Mouse (Mus musculus): Measurements from ENCODE around the gene Cdhr2. TPM values are rescaled to one million over a fixed set of nuclear protein-coding genes. Genes with fewer than 3 reads are reported as not detected.

Cdhr2 gene
- total and polyA plus RNA-seq, 3 experiments = not detected

- Histone ChIP-seq H3K9me3 (replicated peaks; ENCODE audit: insufficient read depth, low read length) (no peaks in the 10 kb centered on the region), H3K9ac (ENCODE audit: control insufficient read depth, low read depth, low read length, poor library complexity, severe bottlenecking) (no peak overlapping the region), H3K4me1 (ENCODE audit: control insufficient read depth in 1 of 2, insufficient read depth in 2 of 2, low read length in 2 of 2) (no peaks in the 10 kb centered on the region), H3K36me3 (ENCODE audit: control insufficient read depth in 1 of 2, insufficient read depth in 2 of 2, low read length in 2 of 2) (no peaks in the 10 kb centered on the region), H3K79me2 (ENCODE audit: control insufficient read depth, insufficient read depth, low read length, poor library complexity) (no peaks in the 10 kb centered on the region), H3K27ac (ENCODE audit: control insufficient read depth, low read depth, low read length) (no peak overlapping the region), H3K4me3 (ENCODE audit: control insufficient read depth in 1 of 2, insufficient read depth in 1 of 2, low read depth in 2 of 2, low read length in 2 of 2) (no peak overlapping the region), H3K27me3 (ENCODE audit: control insufficient read depth in 1 of 2, insufficient read depth in 2 of 2, low read length in 2 of 2) (peaks cover 3 to 15% of the 10 kb centered on the region in 2 experiments; a peak in 3 of 4 replicates)
- TF ChIP-seq MXI1 (IDR thresholded peaks at IDR 0.05; ENCODE audit: low read depth, low read length) (no peak), ELF1 (IDR thresholded peaks at IDR 0.05; ENCODE audit: low read depth, low read length) (no peak), UBTF (IDR thresholded peaks at IDR 0.05; ENCODE audit: borderline replicate concordance, insufficient read depth, low read depth, low read length) (no peak), POLR2A (IDR thresholded peaks at IDR 0.05; ENCODE audit: control insufficient read depth in 1 of 2, insufficient read depth in 1 of 2, low read depth in 1 of 2, low read length in 2 of 2, poor library complexity in 1 of 2) (no peak), MYC (IDR thresholded peaks at IDR 0.05; ENCODE audit: low read depth, low read length) (no peak), MAZ (IDR thresholded peaks at IDR 0.05; ENCODE audit: low read depth, low read length) (no peak), CHD1 (IDR thresholded peaks at IDR 0.05; ENCODE audit: low read depth, low read length) (no peak), MYB (IDR thresholded peaks at IDR 0.05; ENCODE audit: low read depth, low read length) (no peak), POLR2AphosphoS5 (IDR thresholded peaks at IDR 0.05; ENCODE audit: borderline replicate concordance, low read depth, low read length) (no peak), GABPA (IDR thresholded peaks at IDR 0.05; ENCODE audit: low read depth, low read length) (no peak), KAT2A (conservative IDR thresholded peaks at IDR 0.05; ENCODE audit: low read depth, low read length) (no peak), CTCF (IDR thresholded peaks at IDR 0.05 in 2 of 3, conservative IDR thresholded peaks at IDR 0.05 in 1 of 3; ENCODE audit: control insufficient read depth in 1 of 3, insufficient read depth in 1 of 3, low read depth in 2 of 3, low read length in 3 of 3, poor library complexity in 1 of 3, severe bottlenecking in 1 of 3) (no peak)
- DNase-seq (ENCODE audit: low read depth, low spot score) = no peak
Measured at GRCm38 (mm10) chr13:54780592-54780991, 79.3 kb downstream of the Cdhr2 start.

GRCm38 (mm10) chr13:54781086-54781485 lies 79.8 kb downstream of the Cdhr2 start:
- TF ChIP-seq TAL1 (IDR thresholded peaks at IDR 0.05; ENCODE audit: low read length) (no peak), E2F4 (IDR thresholded peaks at IDR 0.05; ENCODE audit: borderline replicate concordance, low read depth, low read length) (no peak), GATA1 (IDR thresholded peaks at IDR 0.05; ENCODE audit: low read depth, low read length) (no peak), ZMIZ1 (IDR thresholded peaks at IDR 0.05; ENCODE audit: low read depth, low read length) (no peak), POLR2AphosphoS5 (IDR thresholded peaks at IDR 0.05; ENCODE audit: borderline replicate concordance, low read depth, low read length) (no peak), HCFC1 (IDR thresholded peaks at IDR 0.05; ENCODE audit: low read depth, low read length) (no peak), ZKSCAN1 (IDR thresholded peaks at IDR 0.05; ENCODE audit: low read depth, low read length) (no peak), TCF12 (IDR thresholded peaks at IDR 0.05; ENCODE audit: low read depth, low read length) (no peak), ETS1 (IDR thresholded peaks at IDR 0.05; ENCODE audit: low read depth, low read length) (no peak), ELF1 (IDR thresholded peaks at IDR 0.05; ENCODE audit: low read depth, low read length) (no peak)
- H3K9ac ChIP-seq (ENCODE audit: control insufficient read depth, low read depth, low read length, poor library complexity, severe bottlenecking) = no peak overlapping the region
- H3K79me2 ChIP-seq (ENCODE audit: control insufficient read depth, insufficient read depth, low read length, poor library complexity) = no peaks in the 10 kb centered on the region
- H3K4me3 ChIP-seq (ENCODE audit: control insufficient read depth in 1 of 2, insufficient read depth in 1 of 2, low read depth in 2 of 2, low read length in 2 of 2) = no peak overlapping the region
- DNase-seq (ENCODE audit: low read depth, low spot score) = no peak
- no peaks in the 10 kb centered on the region for H3K4me1 ChIP-seq (ENCODE audit: control insufficient read depth in 1 of 2, insufficient read depth in 2 of 2, low read length in 2 of 2)
- peaks cover 3 to 15% of the 10 kb centered on the region in 2 experiments; a peak in 3 of 4 replicates for H3K27me3 ChIP-seq (ENCODE audit: control insufficient read depth in 1 of 2, insufficient read depth in 2 of 2, low read length in 2 of 2)
- no peaks in the 10 kb centered on the region for H3K36me3 ChIP-seq (ENCODE audit: control insufficient read depth in 1 of 2, insufficient read depth in 2 of 2, low read length in 2 of 2)
- no peaks in the 10 kb centered on the region for H3K9me3 ChIP-seq (replicated peaks; ENCODE audit: insufficient read depth, low read length)
- H3K27ac ChIP-seq (ENCODE audit: control insufficient read depth, low read depth, low read length) = no peak overlapping the region

Measured in MEL (cell line).